Mouse (Mus musculus): ENCODE data around the gene Gm30083.

The Gm30083 gene

DNA sequence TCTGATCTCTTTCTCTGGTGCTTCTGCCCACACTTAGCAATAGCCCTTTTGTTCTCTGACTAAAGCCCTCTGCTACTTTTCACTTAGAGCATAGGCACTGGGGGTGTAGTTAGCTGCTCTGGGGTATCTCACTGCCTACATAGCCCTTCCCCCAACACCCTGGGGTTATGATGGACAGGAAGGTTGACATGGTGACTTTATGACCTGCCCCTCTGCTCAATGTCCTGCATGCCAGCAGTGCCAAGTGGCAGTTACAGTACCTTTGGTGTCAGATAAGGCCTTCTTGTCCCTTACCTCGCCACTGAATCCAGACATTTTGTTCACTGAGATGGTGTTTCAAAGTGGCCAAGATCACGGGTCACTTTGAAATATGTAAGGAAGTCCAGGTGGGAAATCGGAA lies at the start of gene Gm30083:
Gm30083 (minus strand) TSS at position 120 of the 400 bp plus-strand sequence.
- no peak for DNase-seq (ENCODE audit: low spot score in 2 of 2)

DNA sequence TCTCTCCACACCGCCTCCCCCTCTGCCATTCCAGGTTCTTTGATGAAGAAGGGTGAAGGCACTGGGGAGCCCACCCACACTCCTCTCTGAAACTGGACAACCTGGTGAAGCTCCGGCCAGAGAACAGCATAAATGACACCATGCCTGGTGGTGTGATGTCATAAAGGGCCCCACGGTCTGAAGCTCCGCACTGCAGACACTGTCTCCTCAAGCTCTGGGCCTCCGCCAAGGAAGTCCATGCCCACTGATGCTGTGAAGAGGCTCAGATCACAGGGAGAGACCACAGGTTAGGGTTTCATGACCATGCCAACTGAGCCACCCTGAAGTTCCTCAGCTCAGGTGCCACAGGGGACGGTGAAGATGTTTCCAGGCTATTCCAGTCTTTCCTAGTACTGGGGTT lies 37.5 kb upstream of the Gm30083 start, which contains the start of gene Antxrl:
Antxrl (plus strand) TSS at position 192 of the 400 bp plus-strand sequence.
- no peak for DNase-seq (ENCODE audit: low spot score in 2 of 2)

GRCm38 (mm10) chr14:34050101-34050779 lies 35.3 kb upstream of the Gm30083 start:
- no peak for DNase-seq (ENCODE audit: low spot score in 2 of 2)

DNA sequence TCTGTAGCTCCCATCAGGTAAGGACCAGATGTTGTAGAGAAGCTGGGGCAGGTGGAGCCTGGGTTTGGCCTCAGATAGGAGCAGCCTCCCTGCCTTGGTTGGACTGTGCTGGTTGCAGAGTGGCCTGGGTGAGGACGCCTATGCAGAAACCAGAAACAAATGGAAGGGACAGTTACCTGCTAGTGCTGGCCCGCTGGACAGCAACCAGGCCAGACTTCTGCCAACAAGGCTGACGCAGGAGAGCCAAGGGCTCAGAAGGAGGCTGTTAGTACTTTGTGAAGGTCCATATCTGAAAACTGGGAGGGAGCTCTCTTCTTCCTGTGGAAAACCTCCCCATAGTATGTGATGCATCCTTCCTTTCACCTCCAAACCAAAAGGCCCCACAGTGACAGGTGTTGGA lies 28.4 kb upstream of the Gm30083 start:
- DNase-seq (ENCODE audit: low spot score in 2 of 2) = no peak

DNA sequence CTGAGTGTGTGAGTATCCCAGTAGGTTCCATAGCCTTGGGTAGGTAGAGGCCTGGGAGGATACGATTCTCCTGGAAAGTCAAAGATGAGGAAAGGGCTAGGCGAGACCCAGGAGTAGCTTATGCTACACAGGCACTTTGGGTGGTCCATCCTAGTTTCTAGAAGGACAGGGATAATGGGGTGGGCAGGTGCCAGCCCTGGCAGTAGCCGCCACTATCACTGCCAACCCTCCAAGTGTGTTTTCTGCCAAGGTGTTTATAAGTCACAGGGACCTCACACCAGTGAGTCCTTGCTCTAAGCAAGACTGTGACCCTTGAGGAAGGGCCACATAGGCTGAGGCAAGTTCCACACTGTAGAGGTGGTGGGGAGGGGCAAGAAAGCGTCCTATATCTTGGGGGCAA lies 26.3 kb upstream of the Gm30083 start:
- no peak for DNase-seq (ENCODE audit: low spot score in 2 of 2)

GRCm38 (mm10) chr14:34033841-34034610 lies 19.0 kb upstream of the Gm30083 start:
- DNase-seq (ENCODE audit: low spot score in 2 of 2) = no peak

DNA sequence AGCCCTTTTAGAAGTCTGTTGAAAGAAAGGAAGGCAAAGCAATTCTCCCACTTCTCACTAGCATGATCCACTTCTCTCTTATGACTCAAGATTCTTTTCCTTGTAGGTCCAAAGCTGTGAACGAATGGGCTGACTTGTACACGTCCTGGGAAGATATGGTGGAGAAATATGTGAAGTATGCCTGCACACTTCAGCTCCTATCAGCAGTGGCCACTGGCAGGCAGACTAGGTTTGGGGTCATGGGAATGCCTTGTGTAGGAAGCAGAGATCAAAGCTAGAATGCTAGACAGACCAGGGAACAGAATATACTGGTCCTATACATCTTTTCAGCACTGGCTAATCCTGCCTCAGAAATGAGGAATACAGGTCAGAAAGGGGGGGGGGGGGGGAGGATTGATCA lies 11.7 kb upstream of the Gm30083 start:
- no peak for DNase-seq (ENCODE audit: low spot score in 2 of 2)

GRCm38 (mm10) chr14:34016938-34017337 lies 2.0 kb upstream of the Gm30083 start:
- DNase-seq (ENCODE audit: low spot score in 2 of 2) = no peak

GRCm38 (mm10) chr14:34016381-34016780 lies 1.4 kb upstream of the Gm30083 start, which contains the start of gene Gm5460:
Gene Gm5460, plus strand, starts transcription at chr14:34016758.
- no peak for DNase-seq (ENCODE audit: low spot score in 2 of 2)

DNA sequence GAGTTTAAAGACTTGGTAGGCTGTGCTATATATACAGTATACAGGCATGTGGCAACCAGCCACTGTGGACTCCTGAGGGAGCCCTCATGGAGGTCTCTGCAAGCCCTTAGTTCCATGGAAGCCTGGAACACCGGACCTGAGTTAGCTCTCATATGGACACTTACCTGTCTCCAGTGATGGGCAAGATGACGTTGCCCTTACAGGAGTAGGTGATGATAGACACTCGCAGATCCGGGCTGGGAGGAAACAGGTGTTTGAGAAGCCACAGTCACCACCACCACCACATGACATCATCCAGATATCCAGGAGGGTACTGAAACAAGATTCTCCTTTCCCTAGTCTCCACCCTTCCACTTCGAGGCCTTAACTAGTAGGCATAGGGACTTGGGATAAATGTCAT lies 12.6 kb downstream of the Gm30083 start:
- DNase-seq (ENCODE audit: low spot score in 2 of 2) = no peak

GRCm38 (mm10) chr14:34001445-34001844 lies 13.5 kb downstream of the Gm30083 start:
- no peak for DNase-seq (ENCODE audit: low spot score in 2 of 2)

DNA sequence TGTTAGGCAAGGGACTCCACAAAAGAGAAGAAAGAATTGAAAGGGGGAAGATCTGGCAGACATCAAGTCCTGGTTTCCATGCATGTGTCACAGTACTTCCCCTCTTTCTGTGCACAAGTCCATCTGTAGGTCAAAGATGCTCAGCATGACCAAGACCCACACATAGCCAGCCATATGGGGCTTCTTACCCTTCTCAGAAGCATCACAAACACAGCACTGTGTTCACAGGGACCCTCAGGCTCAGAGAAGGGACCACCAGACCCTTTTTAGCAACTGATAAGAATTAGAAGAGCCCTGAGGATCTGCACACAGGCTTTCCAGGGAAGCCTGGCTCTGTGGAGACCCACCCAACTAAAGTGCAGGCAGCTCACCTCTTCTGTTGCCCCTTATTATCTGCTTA lies 14.9 kb downstream of the Gm30083 start:
- no peak for DNase-seq (ENCODE audit: low spot score in 2 of 2)

GRCm38 (mm10) chr14:33997427-33997826 lies 17.6 kb downstream of the Gm30083 start:
- no peak for DNase-seq (ENCODE audit: low spot score in 2 of 2)

DNA sequence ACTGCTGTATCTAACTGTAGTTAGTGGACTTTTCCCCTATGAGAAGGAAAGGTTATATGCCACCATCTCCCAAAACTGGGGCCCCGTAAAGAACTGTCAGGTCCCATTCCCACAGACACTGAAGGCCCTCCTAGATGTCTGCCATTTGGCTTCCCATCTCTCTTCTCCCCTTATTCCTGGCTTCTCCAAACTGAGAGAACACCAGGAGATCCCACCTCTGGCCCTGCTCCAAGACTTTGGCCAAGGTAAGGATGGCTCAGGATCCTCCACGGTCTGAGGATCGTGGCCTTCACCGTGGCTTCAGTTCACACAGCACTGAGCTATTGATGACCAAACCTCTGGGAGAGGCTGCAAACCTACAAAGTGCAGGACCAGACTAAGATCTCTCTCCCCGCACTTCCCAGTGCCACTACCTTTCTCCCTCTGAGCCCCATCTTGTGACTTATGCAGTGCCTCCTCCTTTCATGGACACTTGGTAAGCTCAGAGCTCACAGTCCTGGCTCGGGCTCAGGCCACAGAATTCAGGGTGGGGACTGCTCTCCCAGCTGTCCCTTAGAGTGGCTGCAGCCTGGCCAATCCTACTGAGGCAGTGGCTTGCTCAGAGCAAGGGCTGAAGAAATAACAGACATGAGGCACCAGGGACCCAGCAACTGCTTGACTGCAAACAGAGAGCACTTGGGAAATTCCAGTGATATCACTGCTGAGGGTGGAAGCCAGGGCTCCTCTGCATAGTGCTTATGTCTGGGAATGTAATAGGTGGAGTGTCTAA lies 21.3 kb downstream of the Gm30083 start:
- DNase-seq (ENCODE audit: low spot score in 2 of 2) = no peak

DNA sequence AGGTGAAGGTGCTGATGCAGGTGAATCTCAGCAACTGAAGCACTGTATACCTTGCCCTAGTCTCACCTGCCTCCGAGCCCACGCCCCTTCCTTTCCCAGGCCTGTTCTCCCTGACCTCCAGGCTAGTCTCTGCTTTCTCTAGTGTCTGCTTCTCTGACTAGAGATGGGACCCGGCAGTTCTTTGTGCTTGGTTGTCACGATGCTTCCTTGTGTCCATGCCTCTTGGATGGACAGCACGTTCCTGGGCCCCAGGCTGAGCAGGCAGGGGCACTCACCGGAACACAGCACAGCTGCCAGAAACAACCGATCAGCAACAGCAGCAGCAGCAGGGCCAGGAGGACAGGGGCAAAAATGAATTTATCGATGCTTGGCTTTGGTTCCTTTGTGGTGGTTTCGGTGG lies 21.9 kb downstream of the Gm30083 start:
- no peak for DNase-seq (ENCODE audit: low spot score in 2 of 2)

- no peak for DNase-seq (ENCODE audit: low spot score in 2 of 2)
Measured at GRCm38 (mm10) chr14:33991971-33992370, 23.0 kb downstream of the Gm30083 start.

DNA sequence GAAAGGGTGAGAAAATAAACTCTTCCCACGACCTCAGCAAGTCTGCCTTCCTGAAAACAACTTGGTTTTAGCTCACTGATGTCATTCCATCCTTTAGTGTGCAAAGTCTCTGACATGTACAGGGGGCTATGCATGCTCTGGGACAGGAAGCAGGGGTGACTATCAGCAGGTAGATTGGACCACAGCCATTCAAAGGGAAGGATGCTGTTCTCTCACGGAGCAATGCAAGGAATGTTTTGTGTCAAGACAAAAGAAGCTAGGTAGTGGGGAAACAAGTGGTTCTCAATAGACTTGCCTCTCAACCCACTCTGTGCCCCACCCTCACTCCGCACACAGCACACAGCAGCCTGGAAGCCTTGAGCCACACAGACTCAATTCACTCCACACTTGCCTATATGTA lies 25.8 kb downstream of the Gm30083 start:
- no peak for DNase-seq (ENCODE audit: low spot score in 2 of 2)

GRCm38 (mm10) chr14:33978604-33979059 lies 36.4 kb downstream of the Gm30083 start, which contains the start of gene Zfp488:
Gene Zfp488, minus strand, starts transcription at chr14:33978764.
- DNase-seq (ENCODE audit: low spot score in 2 of 2) = no peak

DNA sequence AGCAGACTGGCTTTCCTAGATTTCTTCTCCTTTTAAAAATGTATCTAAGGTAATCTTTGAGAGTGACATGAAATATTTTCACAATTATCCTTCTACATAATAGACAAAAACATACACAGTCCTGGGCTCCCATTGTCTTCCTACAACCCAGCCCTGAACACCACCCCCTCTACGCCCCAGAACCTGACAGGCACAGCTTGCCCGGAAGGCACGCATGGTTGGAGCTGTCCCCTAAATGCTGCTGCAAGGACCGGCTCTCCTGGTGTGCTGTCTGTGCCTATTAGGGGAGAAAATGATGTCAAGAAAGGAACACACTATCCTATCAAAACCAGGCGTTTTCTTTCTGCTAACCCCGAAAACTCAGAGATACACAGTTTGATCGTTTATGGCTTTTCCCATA lies 37.2 kb downstream of the Gm30083 start:
- no peak for DNase-seq (ENCODE audit: low spot score in 2 of 2)

DNA sequence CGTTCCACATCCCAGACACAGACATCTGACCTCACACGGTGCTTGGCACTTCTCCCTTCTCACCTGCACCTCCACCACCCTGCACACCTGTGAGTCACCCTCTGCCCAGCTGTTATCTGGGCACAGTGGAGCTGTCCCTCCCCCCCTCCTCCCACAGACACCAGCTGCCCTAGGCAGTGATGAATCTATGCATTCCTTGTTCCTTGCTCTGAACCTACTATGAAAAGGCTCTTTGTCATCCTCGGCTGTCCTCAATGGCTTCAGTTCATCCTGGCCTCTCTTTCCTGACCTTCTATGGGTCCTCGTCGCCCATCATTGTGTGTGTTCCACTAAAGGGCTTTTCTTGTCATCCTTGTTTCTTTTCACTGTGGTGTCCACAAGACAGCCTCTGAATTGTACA lies 40.2 kb downstream of the Gm30083 start:
- no peak for DNase-seq (ENCODE audit: low spot score in 2 of 2)

- no peak for DNase-seq (ENCODE audit: low spot score in 2 of 2)
Measured at GRCm38 (mm10) chr14:33972679-33973078, 42.3 kb downstream of the Gm30083 start.

DNA sequence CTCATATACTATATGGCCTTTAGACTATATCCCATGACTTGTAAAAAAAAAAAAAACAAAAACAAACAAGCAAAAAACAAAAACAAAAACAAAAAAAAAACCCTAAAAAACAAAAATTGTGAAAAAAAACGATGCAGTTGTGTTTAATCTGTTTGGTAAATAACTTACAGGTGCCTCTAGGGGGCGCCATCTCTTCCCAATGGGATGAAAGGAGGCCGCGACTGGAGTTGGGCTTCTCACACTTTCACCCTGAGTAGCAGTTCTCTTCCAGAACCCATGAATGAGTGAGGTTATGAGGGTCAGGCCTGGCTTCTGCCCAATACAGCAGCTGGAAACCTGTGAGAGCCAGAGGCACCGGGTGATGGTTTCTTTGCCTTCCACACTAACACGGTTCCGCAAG lies 49.3 kb downstream of the Gm30083 start:
- DNase-seq (ENCODE audit: low spot score in 2 of 2) = no peak
